Mouse (Mus musculus): Measurements from ENCODE around the gene B3gntl1. TPM values are rescaled to one million over a fixed set of nuclear protein-coding genes. Genes with fewer than 3 reads are reported as not detected.

The B3gntl1 gene
- total and polyA plus RNA-seq, 3 experiments = 3.8 to 5.9 (median 4.8) TPM

GRCm38 (mm10) chr11:121688024-121688423, 15.1 kb upstream of the B3gntl1 start:
- peaks cover 12% of the 10 kb centered on the region for H3K4me1 ChIP-seq (ENCODE audit: control insufficient read depth, insufficient read depth, low read length)
- H3K4me3 ChIP-seq = no peak overlapping the region
- WGBS = 89% methylated on average over 2 of the region's 2 CpGs
- peaks cover 5% of the 10 kb centered on the region; the same call in 1 of the 2 replicates for H3K36me3 ChIP-seq (ENCODE audit: control insufficient read depth, insufficient read depth, low read length)
- no peak for DNase-seq
- H3K27me3 ChIP-seq (ENCODE audit: control insufficient read depth, insufficient read depth, low read length) = no peaks in the 10 kb centered on the region
- intact Hi-C loops (cut with DNase I) = loop anchor here (10.0 kb wide), 1 partner anchor 423 kb away; no protein-coding TSS in a partner anchor
- no peak for TF ChIP-seq CTCF (IDR thresholded peaks at IDR 0.05)
- no peak for TF ChIP-seq EP300 (IDR thresholded peaks at IDR 0.05; ENCODE audit: insufficient read depth, low read depth, low read length)
- TF ChIP-seq POLR2A (IDR thresholded peaks at IDR 0.05; ENCODE audit: insufficient read depth, low read depth, low read length) = no peak
- no peak overlapping the region for H3K9ac ChIP-seq (ENCODE audit: low read depth, low read length)
- no peaks in the 10 kb centered on the region for H3K79me2 ChIP-seq (replicated peaks; ENCODE audit: control insufficient read depth, insufficient read depth, low read length)
- H3K27ac ChIP-seq = no peak overlapping the region

- Histone ChIP-seq H3K27ac (peak overlapping the region; percentile 72), H3K36me3 (ENCODE audit: control insufficient read depth, insufficient read depth, low read length) (peaks cover 5% of the 10 kb centered on the region; the same call in 1 of the 2 replicates), H3K4me3 (no peak overlapping the region), H3K4me1 (ENCODE audit: control insufficient read depth, insufficient read depth, low read length) (peaks cover 12% of the 10 kb centered on the region), H3K79me2 (replicated peaks; ENCODE audit: control insufficient read depth, insufficient read depth, low read length) (no peaks in the 10 kb centered on the region), H3K9ac (ENCODE audit: low read depth, low read length) (no peak overlapping the region), H3K27me3 (ENCODE audit: control insufficient read depth, insufficient read depth, low read length) (no peaks in the 10 kb centered on the region)
- 28% methylated on average over 5 of the region's 5 CpGs for WGBS
- 0 out of 2 replicates have a peak, but pooled peaks have one; percentile 13 for TF ChIP-seq POLR2A (IDR thresholded peaks at IDR 0.05; ENCODE audit: insufficient read depth, low read depth, low read length)
- TF ChIP-seq EP300 (IDR thresholded peaks at IDR 0.05; ENCODE audit: insufficient read depth, low read depth, low read length) = no peak
- intact Hi-C loops (cut with DNase I) = loop anchor here (2.0 to 10.0 kb wide), 2 partner anchors 14 to 422 kb away; partner anchors contain the start of gene Metrnl
- peak; percentile 45 to 61 for DNase-seq
Measured at GRCm38 (mm10) chr11:121686674-121687073, 13.7 kb upstream of the B3gntl1 start.

- DNase-seq = no peak
- TF ChIP-seq POLR2A (IDR thresholded peaks at IDR 0.05; ENCODE audit: insufficient read depth, low read depth, low read length) (no peak), EP300 (IDR thresholded peaks at IDR 0.05; ENCODE audit: insufficient read depth, low read depth, low read length) (no peak), CTCF (IDR thresholded peaks at IDR 0.05) (no peak)
- Histone ChIP-seq H3K4me1 (ENCODE audit: control insufficient read depth, insufficient read depth, low read length) (peaks cover 12% of the 10 kb centered on the region), H3K27ac (peak overlapping the region; percentile 72), H3K27me3 (ENCODE audit: control insufficient read depth, insufficient read depth, low read length) (no peaks in the 10 kb centered on the region), H3K4me3 (no peak overlapping the region), H3K36me3 (ENCODE audit: control insufficient read depth, insufficient read depth, low read length) (peaks cover 5% of the 10 kb centered on the region; the same call in 1 of the 2 replicates), H3K9ac (ENCODE audit: low read depth, low read length) (no peak overlapping the region), H3K79me2 (replicated peaks; ENCODE audit: control insufficient read depth, insufficient read depth, low read length) (no peaks in the 10 kb centered on the region)
- intact Hi-C loops (cut with DNase I) = loop anchor here (2.0 to 10.0 kb wide), 2 partner anchors 15 to 421 kb away; partner anchors contain the start of gene Metrnl
- 45% methylated on average over 4 of the region's 4 CpGs for WGBS
Measured at GRCm38 (mm10) chr11:121686091-121686490, 13.1 kb upstream of the B3gntl1 start.

GRCm38 (mm10) chr11:121685491-121686001, 12.6 kb upstream of the B3gntl1 start:
- H3K27ac ChIP-seq = peak overlapping the region; percentile 72; the same call in 1 of the 2 replicates
- no peaks in the 10 kb centered on the region for H3K79me2 ChIP-seq (replicated peaks; ENCODE audit: control insufficient read depth, insufficient read depth, low read length)
- H3K4me3 ChIP-seq = no peak overlapping the region
- intact Hi-C loops (cut with DNase I) = loop anchor here (2.0 to 10.0 kb wide), 2 partner anchors 15 to 421 kb away; partner anchors contain the start of gene Metrnl
- H3K36me3 ChIP-seq (ENCODE audit: control insufficient read depth, insufficient read depth, low read length) = peaks cover 5% of the 10 kb centered on the region; the same call in 1 of the 2 replicates
- no peaks in the 10 kb centered on the region for H3K27me3 ChIP-seq (ENCODE audit: control insufficient read depth, insufficient read depth, low read length)
- peaks cover 12% of the 10 kb centered on the region for H3K4me1 ChIP-seq (ENCODE audit: control insufficient read depth, insufficient read depth, low read length)
- WGBS = 38% methylated on average over 6 of the region's 6 CpGs
- no peak for TF ChIP-seq POLR2A (IDR thresholded peaks at IDR 0.05; ENCODE audit: insufficient read depth, low read depth, low read length)
- no peak for TF ChIP-seq EP300 (IDR thresholded peaks at IDR 0.05; ENCODE audit: insufficient read depth, low read depth, low read length)
- no peak for TF ChIP-seq CTCF (IDR thresholded peaks at IDR 0.05)
- no peak for DNase-seq
- H3K9ac ChIP-seq (ENCODE audit: low read depth, low read length) = no peak overlapping the region

DNA sequence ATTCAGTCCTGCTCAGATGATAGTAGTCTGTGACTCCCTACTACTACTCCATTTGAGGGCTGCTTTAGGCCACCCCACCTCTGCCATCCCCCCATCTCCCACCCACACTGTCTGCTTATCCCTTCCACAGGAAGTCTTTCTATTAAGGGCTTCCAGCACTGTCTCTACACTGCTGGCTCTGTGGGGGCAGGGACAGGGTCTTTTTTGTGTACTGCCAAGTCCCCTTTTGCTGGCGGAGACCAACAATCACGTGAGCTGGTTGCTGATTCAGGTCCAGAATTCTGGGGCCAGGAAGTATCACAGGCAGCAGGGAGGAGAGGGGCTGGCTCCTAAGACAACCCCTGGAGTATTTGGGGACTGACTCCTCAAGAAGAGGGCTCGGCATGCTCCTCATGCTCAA, 10.3 kb upstream of the B3gntl1 start:
- Histone ChIP-seq H3K9ac (ENCODE audit: low read depth, low read length) (no peak overlapping the region), H3K79me2 (replicated peaks; ENCODE audit: control insufficient read depth, insufficient read depth, low read length) (no peaks in the 10 kb centered on the region), H3K4me1 (ENCODE audit: control insufficient read depth, insufficient read depth, low read length) (peaks cover 12% of the 10 kb centered on the region), H3K36me3 (ENCODE audit: control insufficient read depth, insufficient read depth, low read length) (peaks cover 5% of the 10 kb centered on the region; the same call in 1 of the 2 replicates), H3K27ac (no peak overlapping the region), H3K27me3 (ENCODE audit: control insufficient read depth, insufficient read depth, low read length) (no peaks in the 10 kb centered on the region), H3K4me3 (no peak overlapping the region)
- intact Hi-C loops (cut with DNase I) = loop anchor here (10.0 kb wide), 1 partner anchor 418 kb away; no protein-coding TSS in a partner anchor
- DNase-seq = no peak
- WGBS = 44% methylated on average over 3 of the region's 3 CpGs
- TF ChIP-seq CTCF (IDR thresholded peaks at IDR 0.05) (no peak), POLR2A (IDR thresholded peaks at IDR 0.05; ENCODE audit: insufficient read depth, low read depth, low read length) (no peak), EP300 (IDR thresholded peaks at IDR 0.05; ENCODE audit: insufficient read depth, low read depth, low read length) (no peak)

- H3K27ac ChIP-seq = no peak overlapping the region
Measured at GRCm38 (mm10) chr11:121680750-121681149, 7.8 kb upstream of the B3gntl1 start.

More at GRCm38 (mm10) chr11:121680750-121681149, 7.8 kb upstream of the B3gntl1 start:
- Histone ChIP-seq H3K27me3 (ENCODE audit: control insufficient read depth, insufficient read depth, low read length) (no peaks in the 10 kb centered on the region), H3K4me1 (ENCODE audit: control insufficient read depth, insufficient read depth, low read length) (peaks cover 3% of the 10 kb centered on the region), H3K4me3 (no peak overlapping the region), H3K36me3 (ENCODE audit: control insufficient read depth, insufficient read depth, low read length) (no peaks in the 10 kb centered on the region), H3K9ac (ENCODE audit: low read depth, low read length) (no peak overlapping the region), H3K79me2 (replicated peaks; ENCODE audit: control insufficient read depth, insufficient read depth, low read length) (no peaks in the 10 kb centered on the region)
- no peak for DNase-seq
- 70% methylated on average over 5 of the region's 5 CpGs for WGBS
- no peak for TF ChIP-seq POLR2A (IDR thresholded peaks at IDR 0.05; ENCODE audit: insufficient read depth, low read depth, low read length)
- peak; percentile 82 for TF ChIP-seq CTCF (IDR thresholded peaks at IDR 0.05)
- intact Hi-C loops (cut with DNase I) = loop anchor here (10.0 kb wide), 1 partner anchor 416 kb away; no protein-coding TSS in a partner anchor

Data from heart, adult 2 months (tissue).